Mouse (Mus musculus) urinary bladder, postnatal 0 days (tissue): Measurements from ENCODE around the gene Hsp90ab1. TPM values are rescaled to one million over a fixed set of nuclear protein-coding genes. Genes with fewer than 3 reads are reported as not detected.

ENCODE experiments used
- polyA plus RNA-seq: library from polyadenylated mRNA; unstranded; fragments of >200 nt; fragmentation: Nextera tagmentation; extraction: Ambion mirVana; gene quantifications from 2 replicates; pipeline ENCODE4 v1.2.1, GENCODE M21; 2015

Hsp90ab1 gene
- 876 and 897 TPM in 2 replicates for polyA plus RNA-seq

GRCm38 (mm10) chr17:45573087-45573779 lies at the start of gene Hsp90ab1:
Gene Hsp90ab1 (minus strand): TSS chr17:45573271.

GRCm38 (mm10) chr17:45601877-45602304 lies 28.8 kb upstream of the Hsp90ab1 start, which contains the start of gene Mymx:
Gene Mymx (minus strand): TSS chr17:45602102.

GRCm38 (mm10) chr17:45599446-45600242 lies 26.6 kb upstream of the Hsp90ab1 start, which contains the start of gene Slc29a1:
Gene Slc29a1 (minus strand): TSS chr17:45599606.

GRCm38 (mm10) chr17:45563655-45564530 lies 9.2 kb downstream of the Hsp90ab1 start, which contains the start of gene Slc35b2:
Gene Slc35b2 (plus strand): TSS chr17:45563874.

GRCm38 (mm10) chr17:45555452-45556106 lies 17.5 kb downstream of the Hsp90ab1 start, which contains the start of gene Nfkbie:
Gene Nfkbie (plus strand): TSS chr17:45555703.

GRCm38 (mm10) chr17:45549617-45550181 lies 23.4 kb downstream of the Hsp90ab1 start, which contains the start of gene Tmem151b:
Gene Tmem151b (minus strand): TSS chr17:45549677.

GRCm38 (mm10) chr17:45523263-45523662 lies 49.8 kb downstream of the Hsp90ab1 start, which contains the start of gene Tcte1:
Gene Tcte1 (plus strand): TSS chr17:45523434.

Other genes starting within 250 kb of the Hsp90ab1 start
- 27.1 and 29.6 TPM in 2 replicates for gene Cdc5l, start 139.5 kb downstream of the Hsp90ab1 start, polyA plus RNA-seq
- 0.16 TPM in 1 of 2 replicates, not detected in the other for gene Spats1, start 97.9 kb downstream of the Hsp90ab1 start, polyA plus RNA-seq
- 6.2 and 7.2 TPM in 2 replicates for gene Aars2, start 66.4 kb downstream of the Hsp90ab1 start, polyA plus RNA-seq
- gene Tcte1, start 49.8 kb downstream of the Hsp90ab1 start, polyA plus RNA-seq, result 0.13 TPM in 1 of 2 replicates, not detected in the other
- 0.47 and 0.65 TPM in 2 replicates for gene Tmem151b, start 23.6 kb downstream of the Hsp90ab1 start, polyA plus RNA-seq
- gene Nfkbie, start 17.6 kb downstream of the Hsp90ab1 start, polyA plus RNA-seq, result 3.5 and 3.8 TPM in 2 replicates
- 87.4 and 92.8 TPM in 2 replicates for gene Slc35b2, start 9.4 kb downstream of the Hsp90ab1 start, polyA plus RNA-seq
- gene Slc29a1, start 26.3 kb upstream of the Hsp90ab1 start, polyA plus RNA-seq, result 106 and 125 TPM in 2 replicates
- not detected in 2 replicates for gene Mymx, start 28.8 kb upstream of the Hsp90ab1 start, polyA plus RNA-seq
- gene Capn11, start 86.1 kb upstream of the Hsp90ab1 start, polyA plus RNA-seq, result 0.68 and 0.75 TPM in 2 replicates
- 166 and 175 TPM in 2 replicates for gene Mrpl14, start 113.1 kb upstream of the Hsp90ab1 start, polyA plus RNA-seq
- 31.0 and 31.1 TPM in 2 replicates for gene Tmem63b, start 113.6 kb upstream of the Hsp90ab1 start, polyA plus RNA-seq
- not detected in 2 replicates for gene 1600014C23Rik, start 160.6 kb upstream of the Hsp90ab1 start, polyA plus RNA-seq